Mouse (Mus musculus) pancreas, adult 10 weeks (tissue): ENCODE measurements around the gene Gm26727. TPM values are rescaled to one million over a fixed set of nuclear protein-coding genes. Genes with fewer than 3 reads are reported as not detected.

Source experiments
- polyA plus RNA-seq: library from polyadenylated mRNA; stranded (reverse); fragments of 350-450 nt; fragmentation: Illumina TruSeq; extraction: RNeasy Lipid Tissue Mini Kit (QIAGEN cat#74804); gene quantifications from one replicate; pipeline ENCODE4 v1.2.3, GENCODE M21; 2015; ENCODE audit warnings: low read depth, low replicate concordance; ENCODE audit not compliant: insufficient read depth

Gene Gm26727
- not detected for polyA plus RNA-seq

GRCm38 (mm10) chr2:67433081-67433480 is at the start of gene Gm26727:
TSS of gene Gm26727 (minus strand) at chr2:67433181.

GRCm38 (mm10) chr2:67445780-67446179 is 12.8 kb upstream of the Gm26727 start, which contains the start of gene Xirp2:
TSS of gene Xirp2 (plus strand) at chr2:67446002.

GRCm38 (mm10) chr2:67413425-67413824 is 19.6 kb downstream of the Gm26727 start, which contains the start of gene Gm21830:
TSS of gene Gm21830 (plus strand) at chr2:67413725.

Other genes with a start within 250 kb of the Gm26727 start
- gene Gm21830, start 19.5 kb downstream of the Gm26727 start, polyA plus RNA-seq: not detected
- not detected for gene Xirp2, start 12.8 kb upstream of the Gm26727 start, polyA plus RNA-seq
- not detected for gene B3galt1, start 132.7 kb upstream of the Gm26727 start, polyA plus RNA-seq